Mouse (Mus musculus): Measurements from ENCODE around the gene Masp2. TPM values are rescaled to one million over a fixed set of nuclear protein-coding genes. Genes with fewer than 3 reads are reported as not detected.

Masp2 gene
- total and polyA plus RNA-seq, 2 experiments from 2014 or later, result 0.33 TPM; not detected in 1

DNA sequence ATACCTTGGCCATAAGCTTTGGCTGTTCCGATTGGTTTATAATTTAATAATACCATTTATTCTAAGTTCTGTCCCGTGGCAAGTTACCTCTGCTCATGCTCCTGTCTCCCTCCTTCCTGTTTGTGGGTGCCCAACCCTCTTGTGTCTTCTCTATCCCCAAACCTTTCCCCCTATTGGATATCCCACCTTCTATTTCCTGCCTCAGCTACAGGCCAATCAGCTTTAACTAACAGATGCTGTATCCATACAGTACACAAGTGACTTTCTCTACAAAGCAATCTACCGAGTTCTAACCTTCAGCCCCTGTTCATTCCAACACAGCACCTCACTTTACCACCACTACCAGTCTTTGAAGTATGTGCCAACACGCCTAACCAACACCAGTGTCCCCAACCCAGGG is 21.3 kb downstream of the Masp2 start:
- Histone ChIP-seq H3K9ac (replicated peaks; ENCODE audit: low read length, poor library complexity, severe bottlenecking) (no peak overlapping the region), H3K4me2 (ENCODE audit: low read depth, low read length, poor library complexity, severe bottlenecking) (no peak overlapping the region), H3K27me3 (ENCODE audit: insufficient read depth, low read length) (no peaks in the 10 kb centered on the region), H3K9me3 (ENCODE audit: low read length) (no peaks in the 10 kb centered on the region), H3K4me1 (ENCODE audit: insufficient read depth, low read length) (no peaks in the 10 kb centered on the region), H3K36me3 (ENCODE audit: insufficient read depth, low read length) (peaks cover 36% of the 10 kb centered on the region), H3K27ac (ENCODE audit: low read depth, low read length) (no peak overlapping the region), H3K4me3 (ENCODE audit: low read depth, low read length) (no peak overlapping the region)
- no peak for TF ChIP-seq CTCF (IDR thresholded peaks at IDR 0.05)
- DNase-seq (ENCODE audit: low spot score) (no peak), ATAC-seq (ENCODE audit: low FRiP score) (no peak)
- 92% methylated on average over 4 of the region's 4 CpGs for WGBS

DNA sequence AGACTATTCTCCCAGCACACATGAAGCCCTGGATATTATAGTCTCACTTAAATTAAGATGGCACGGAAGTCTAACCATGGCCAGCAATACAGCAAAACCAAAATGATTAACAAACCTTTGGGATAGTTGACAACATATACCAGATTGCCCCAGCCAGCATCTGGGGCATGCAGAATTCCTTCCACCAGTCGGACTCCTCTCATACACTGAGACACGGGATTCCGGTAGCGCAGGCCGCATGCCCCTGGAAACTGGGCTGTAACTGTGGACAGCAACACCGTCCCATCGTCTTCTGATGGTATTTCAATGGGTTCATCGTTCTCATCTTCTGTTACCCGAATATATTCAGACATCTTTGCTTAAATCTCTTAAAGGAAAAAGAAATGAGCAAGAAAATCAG is 22.7 kb downstream of the Masp2 start:
- ATAC-seq (ENCODE audit: low FRiP score) (no peak), DNase-seq (ENCODE audit: low spot score) (no peak)
- H3K36me3 ChIP-seq (ENCODE audit: insufficient read depth, low read length), result peaks cover 22% of the 10 kb centered on the region
- H3K4me2 ChIP-seq (ENCODE audit: low read depth, low read length, poor library complexity, severe bottlenecking), result peak overlapping the region; percentile 79; the same call in 1 of the 2 replicates
- WGBS, result 87% methylated on average over 10 of the region's 10 CpGs
- H3K27ac ChIP-seq (ENCODE audit: low read depth, low read length), result no peak overlapping the region
- no peak overlapping the region for H3K4me3 ChIP-seq (ENCODE audit: low read depth, low read length)
- TF ChIP-seq CTCF (IDR thresholded peaks at IDR 0.05), result no peak
- no peaks in the 10 kb centered on the region for H3K4me1 ChIP-seq (ENCODE audit: insufficient read depth, low read length)
- no peaks in the 10 kb centered on the region for H3K27me3 ChIP-seq (ENCODE audit: insufficient read depth, low read length)
- no peaks in the 10 kb centered on the region for H3K9me3 ChIP-seq (ENCODE audit: low read length)
- H3K9ac ChIP-seq (replicated peaks; ENCODE audit: low read length, poor library complexity, severe bottlenecking), result no peak overlapping the region

- peak overlapping the region; percentile 98 for H3K27ac ChIP-seq (ENCODE audit: low read depth, low read length)
- DNase-seq (ENCODE audit: low spot score) (peak; percentile 51), ATAC-seq (ENCODE audit: low FRiP score) (peak; percentile 59)
- peak overlapping the region; percentile 100 for H3K9ac ChIP-seq (replicated peaks; ENCODE audit: low read length, poor library complexity, severe bottlenecking)
- peak overlapping the region; percentile 79 for H3K4me2 ChIP-seq (ENCODE audit: low read depth, low read length, poor library complexity, severe bottlenecking)
- TF ChIP-seq CTCF (IDR thresholded peaks at IDR 0.05), result no peak
- no peaks in the 10 kb centered on the region for H3K9me3 ChIP-seq (ENCODE audit: low read length)
- H3K4me3 ChIP-seq (ENCODE audit: low read depth, low read length), result peak overlapping the region; percentile 100
- no peaks in the 10 kb centered on the region for H3K4me1 ChIP-seq (ENCODE audit: insufficient read depth, low read length)
- WGBS, result 1% methylated on average over 56 of the region's 57 CpGs
- peaks cover 17% of the 10 kb centered on the region; the same call in 1 of the 2 replicates for H3K36me3 ChIP-seq (ENCODE audit: insufficient read depth, low read length)
- no peaks in the 10 kb centered on the region for H3K27me3 ChIP-seq (ENCODE audit: insufficient read depth, low read length)
Measured at GRCm38 (mm10) chr4:148625756-148626622, 23.6 kb downstream of the Masp2 start.

DNA sequence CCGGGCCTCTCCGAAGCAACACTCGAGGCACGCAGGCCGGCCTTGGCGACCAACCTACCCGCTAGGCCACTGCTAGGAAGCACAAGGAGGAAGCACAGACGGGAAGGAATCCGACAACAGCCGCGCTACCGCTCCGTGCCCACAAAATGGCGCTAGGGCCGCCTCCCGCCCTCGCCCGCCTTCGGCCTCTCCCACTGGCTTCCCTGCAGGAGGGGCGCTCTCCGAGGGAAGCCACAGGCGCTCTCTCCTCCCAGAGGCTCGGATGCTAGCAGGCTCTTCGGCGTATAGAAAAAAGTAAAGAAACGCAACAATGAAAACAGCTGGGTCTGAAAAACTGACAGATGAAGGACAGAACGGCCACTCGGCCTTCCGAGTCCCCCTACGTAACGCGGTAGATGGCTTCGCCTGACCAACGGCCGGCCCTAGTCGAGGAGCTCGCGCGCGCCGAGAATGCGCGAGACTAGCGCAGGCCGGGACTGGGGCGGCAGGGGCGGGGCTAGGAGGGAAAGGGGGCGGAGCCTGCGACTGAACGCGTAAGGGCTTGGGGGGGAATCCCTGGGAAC is 24.4 kb downstream of the Masp2 start, which contains the start of gene Tardbp:
Gene Tardbp, minus strand, starts transcription at position 397 of the 563 bp plus-strand sequence.
- DNase-seq (ENCODE audit: low spot score), result peak; percentile 97
- peak within 1 kb of the TSS; percentile 100 for H3K4me3 ChIP-seq (ENCODE audit: low read depth, low read length)
- peaks cover 14% of the 10 kb centered on the region; the same call in 1 of the 2 replicates for H3K36me3 ChIP-seq (ENCODE audit: insufficient read depth, low read length)
- H3K4me1 ChIP-seq (ENCODE audit: insufficient read depth, low read length), result no peaks in the 10 kb centered on the region
- peak; percentile 17; the same call in 1 of the 2 replicates for TF ChIP-seq CTCF (IDR thresholded peaks at IDR 0.05)
- peak within 1 kb of the TSS; percentile 79 for H3K4me2 ChIP-seq (ENCODE audit: low read depth, low read length, poor library complexity, severe bottlenecking)
- ATAC-seq (ENCODE audit: low FRiP score), result peak; percentile 97
- peak within 1 kb of the TSS; percentile 98 for H3K27ac ChIP-seq (ENCODE audit: low read depth, low read length)
- no peaks in the 10 kb centered on the region for H3K9me3 ChIP-seq (ENCODE audit: low read length)
- under 1% methylated on average over 51 of the region's 51 CpGs for WGBS
- H3K9ac ChIP-seq (replicated peaks; ENCODE audit: low read length, poor library complexity, severe bottlenecking), result peak within 1 kb of the TSS; percentile 100
- no peaks in the 10 kb centered on the region for H3K27me3 ChIP-seq (ENCODE audit: insufficient read depth, low read length)

DNA sequence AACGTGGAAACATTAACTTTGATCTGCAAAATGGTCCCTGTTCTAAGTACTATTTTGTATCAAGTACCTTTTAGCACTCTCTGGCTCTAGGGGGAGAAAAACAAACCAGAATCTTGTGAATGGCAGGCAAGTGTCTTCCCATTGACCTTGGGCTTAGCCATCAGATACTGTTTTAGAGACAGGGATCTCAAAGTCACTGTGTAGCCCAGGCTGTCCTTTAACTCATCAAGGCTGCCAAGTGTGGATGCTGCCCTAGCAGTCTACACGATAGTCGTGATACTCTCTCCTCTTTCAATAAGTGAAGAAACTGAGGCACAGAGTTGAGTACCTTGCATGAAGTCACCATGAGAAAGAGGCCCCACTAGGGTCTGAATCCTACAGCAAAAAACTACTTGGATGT is 24.9 kb downstream of the Masp2 start:
- Histone ChIP-seq H3K4me3 (ENCODE audit: low read depth, low read length) (peak overlapping the region; percentile 100), H3K9me3 (ENCODE audit: low read length) (no peaks in the 10 kb centered on the region), H3K36me3 (ENCODE audit: insufficient read depth, low read length) (peaks cover 9% of the 10 kb centered on the region; the same call in 1 of the 2 replicates), H3K9ac (replicated peaks; ENCODE audit: low read length, poor library complexity, severe bottlenecking) (peak overlapping the region; percentile 100; the same call in 1 of the 2 replicates), H3K27ac (ENCODE audit: low read depth, low read length) (0 out of 2 replicates have a peak overlapping the region, but pooled peaks have one; percentile 34), H3K4me2 (ENCODE audit: low read depth, low read length, poor library complexity, severe bottlenecking) (peak overlapping the region; percentile 79), H3K27me3 (ENCODE audit: insufficient read depth, low read length) (no peaks in the 10 kb centered on the region), H3K4me1 (ENCODE audit: insufficient read depth, low read length) (no peaks in the 10 kb centered on the region)
- DNase-seq (ENCODE audit: low spot score) (no peak), ATAC-seq (ENCODE audit: low FRiP score) (peak; percentile 11; the same call in 1 of the 2 replicates)
- no peak for TF ChIP-seq CTCF (IDR thresholded peaks at IDR 0.05)
- 64% methylated on average over 3 of the region's 3 CpGs for WGBS

Data from midbrain, postnatal 0 days (tissue).